Mouse (Mus musculus) liver, embryonic 14.5 days (tissue): ENCODE measurements around the gene Mettl24. TPM values are rescaled to one million over a fixed set of nuclear protein-coding genes. Genes with fewer than 3 reads are reported as not detected.
"Not testable (repeated sequence)": the region's sequence is repeated elsewhere in the genome, so short reads cannot be mapped to it uniquely, and the experiment has no call there.

Source experiments
- ATAC-seq: fragments of 200-750 bp; cut with Nextera tagmentation; 2 replicates; pipeline ENCODE4 v1.8.0; 2017; ENCODE audit warnings: moderate number of reproducible peaks, mild to moderate bottlenecking, moderate library complexity; ENCODE audit not compliant: insufficient read depth
- DNase-seq, 3 experiments: peaks; one replicate each; pipeline ENCODE4 v3.0.0-alpha.2; 2012 to 2013; ENCODE audit warnings: low read depth in 3 of 3, low spot score in 3 of 3
- H3K27ac ChIP-seq: fragments of 300-500 bp; sonication (generic); 2 replicates; pipeline ENCODE4 v1.5.1; 2014; ENCODE audit warnings: moderate library complexity, mild to moderate bottlenecking, control low read depth, inconsistent platforms
- H3K27me3 ChIP-seq: fragments of 300-500 bp; sonication (generic); 2 replicates; pipeline ENCODE4 v1.6.1; 2014; ENCODE audit warnings: mild to moderate bottlenecking, low read length, moderate library complexity; ENCODE audit not compliant: control insufficient read depth, insufficient read depth
- H3K36me3 ChIP-seq: fragments of 300-500 bp; sonication (generic); replicated peaks from 2 replicates; pipeline ENCODE4 v1.6.1; 2014; ENCODE audit warnings: low read depth; ENCODE audit not compliant: control insufficient read depth, insufficient read depth
- H3K4me1 ChIP-seq, 2 experiments: fragments of 200-500 bp in 1 of 2; fragments of 300-500 bp in 1 of 2; sonication (generic) in 1 of 2; replicated peaks; 2 replicates each; pipeline ENCODE4 v1.6.1; 2012 to 2014; ENCODE audit warnings: antibody characterized with exemption in 1 of 2, inconsistent platforms in 1 of 2, low read length in 1 of 2; ENCODE audit not compliant: control insufficient read depth in 2 of 2, insufficient read depth in 2 of 2
- H3K4me2 ChIP-seq: fragments of 300-500 bp; sonication (generic); 2 replicates; pipeline ENCODE4 v1.6.1; 2014; ENCODE audit warnings: low read depth, mild to moderate bottlenecking, control low read depth, moderate library complexity
- H3K4me3 ChIP-seq, 2 experiments: fragments of 200-500 bp in 1 of 2; fragments of 300-500 bp in 1 of 2; sonication (generic) in 1 of 2; 2 replicates each; pipeline ENCODE4 v1.5.1; 2012 to 2014; ENCODE audit warnings: low read depth in 2 of 2, low read length in 2 of 2, mild to moderate bottlenecking in 2 of 2, control low read depth in 1 of 2, inconsistent platforms in 1 of 2, moderate library complexity in 1 of 2; ENCODE audit not compliant: insufficient read depth in 1 of 2
- H3K9ac ChIP-seq: fragments of 300-500 bp; sonication (generic); replicated peaks from 2 replicates; pipeline ENCODE4 v1.6.1; 2014; ENCODE audit warnings: mild to moderate bottlenecking, control low read depth, moderate library complexity
- H3K9me3 ChIP-seq: fragments of 300-500 bp; sonication (generic); 2 replicates; pipeline ENCODE4 v1.6.1; 2016; ENCODE audit warnings: low read length, mixed read lengths; ENCODE audit not compliant: control insufficient read depth
- CTCF ChIP-seq: IDR thresholded peaks from 2 replicates; pipeline ENCODE4 v1.5.1; 2016; ENCODE audit warnings: antibody characterized with exemption, low read depth, control low read depth
- EP300 ChIP-seq: IDR thresholded peaks from 2 replicates; pipeline ENCODE4 v1.6.1; 2016; ENCODE audit warnings: antibody characterized with exemption, low read depth
- WGBS: fragments of 180-500 bp; shearing (Covaris S2); extraction: QIAGEN DNeasy Blood & Tissue Kit; methylation state at CpG from one replicate; pipeline ENCODE4 v1.1.7; 2014; ENCODE audit not compliant: insufficient replicate concordance; 5-methylcytosine and 5-hydroxymethylcytosine counted together
- polyA plus RNA-seq, 2 experiments: library from polyadenylated mRNA; depleted of rRNA in 1 of 2; stranded (reverse) in 1 of 2; unstranded in 1 of 2; fragments of >200 nt; fragmentation: Nextera tagmentation in 1 of 2; extraction: Ambion mirVana in 1 of 2; gene quantifications; 2 replicates each; pipeline versions ENCODE4 v1.2.1 to v1.2.3; 2012 to 2014

Gene Mettl24
- polyA plus RNA-seq, 2 experiments: 0.18 to 0.33 TPM

DNA sequence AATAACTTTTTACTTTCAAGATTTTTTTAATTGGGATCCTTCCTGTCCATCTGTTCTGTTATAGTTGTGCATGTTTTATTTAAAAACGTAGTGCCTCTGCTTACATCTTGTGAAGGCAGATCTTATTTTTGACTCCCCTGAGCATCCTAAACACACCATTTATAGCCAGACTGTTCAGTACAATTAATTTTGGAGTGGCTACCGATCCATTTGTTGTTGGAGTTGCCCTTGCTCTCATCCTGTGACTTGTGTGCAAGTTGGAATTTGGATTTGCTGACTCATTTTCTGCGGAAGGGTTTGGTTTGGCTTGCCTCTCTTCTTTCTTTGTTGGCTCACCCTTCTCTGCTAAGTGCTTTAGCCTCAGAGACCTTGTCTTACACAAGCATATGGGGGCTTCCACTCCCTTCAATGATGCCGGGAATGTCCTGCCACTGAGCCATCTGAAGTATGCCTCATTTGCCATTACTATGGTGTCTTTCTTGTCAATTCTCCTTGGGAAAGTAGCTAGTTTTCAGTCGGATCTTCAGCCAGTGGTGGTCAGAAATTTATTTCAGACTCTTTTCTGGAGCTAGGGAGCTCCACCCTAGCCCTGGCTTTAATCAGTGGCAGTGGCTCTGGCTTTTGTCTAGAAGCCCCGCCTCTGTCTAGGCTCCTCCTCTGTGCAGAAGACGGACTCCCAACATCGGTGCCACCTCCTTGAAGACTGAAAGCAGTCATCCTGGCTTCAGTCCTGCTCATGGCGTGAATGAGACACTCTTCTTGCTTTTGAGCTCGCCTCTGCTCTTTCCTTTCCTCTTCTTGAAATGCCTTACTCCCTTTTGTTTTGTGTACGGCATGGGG lies 75.3 kb downstream of the Mettl24 start:
- H3K9me3 ChIP-seq: no peaks in the 10 kb centered on the region
- H3K27me3 ChIP-seq: no peaks in the 10 kb centered on the region
- no peaks in the 10 kb centered on the region for H3K36me3 ChIP-seq
- TF ChIP-seq CTCF: no peak
- no peak for TF ChIP-seq EP300
- DNase-seq (no peak), ATAC-seq (no peak)
- no peak overlapping the region for H3K4me3 ChIP-seq
- no peaks in the 10 kb centered on the region for H3K4me1 ChIP-seq
- H3K27ac ChIP-seq: no peak overlapping the region
- WGBS: 56% methylated on average over 11 of the region's 11 CpGs
- no peak overlapping the region for H3K4me2 ChIP-seq
- no peak overlapping the region for H3K9ac ChIP-seq

DNA sequence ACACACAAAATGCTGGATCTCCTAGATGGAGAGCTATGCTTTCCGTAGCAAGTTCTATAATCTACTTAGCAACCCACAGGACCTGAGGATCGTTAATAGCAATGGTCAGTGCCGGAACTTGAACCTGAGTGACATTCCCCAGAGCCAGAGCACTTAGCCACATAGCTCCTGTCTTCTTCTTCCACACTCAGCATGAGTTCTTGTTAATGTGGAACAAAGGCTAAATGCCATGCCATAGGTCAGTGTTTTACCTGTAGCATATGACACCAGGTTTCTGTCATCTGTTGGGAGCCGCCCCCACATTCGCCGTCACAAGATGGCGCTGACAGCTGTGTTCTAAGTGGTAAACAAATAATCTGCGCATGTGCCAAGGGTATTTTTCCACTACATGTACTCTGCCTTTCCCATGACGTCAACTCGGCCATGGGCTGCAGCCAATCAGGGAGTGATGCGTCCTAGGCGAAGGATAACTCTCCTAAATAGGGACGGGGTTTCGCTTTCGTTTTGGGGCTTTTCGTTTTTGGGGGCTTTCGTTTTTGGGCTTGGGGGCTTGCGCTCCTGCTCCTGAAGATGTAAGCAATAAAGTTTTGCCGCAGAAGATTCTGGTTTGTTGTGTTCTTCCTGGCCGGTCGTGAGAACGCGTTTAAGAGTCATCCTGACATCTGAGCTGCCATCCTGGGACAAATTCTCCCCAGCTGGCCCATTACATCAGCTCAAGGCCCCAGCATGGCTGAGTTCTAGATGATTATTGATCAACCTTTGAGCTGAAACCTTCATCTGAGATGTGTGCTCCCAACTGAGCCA lies 76.5 kb downstream of the Mettl24 start:
- not testable (repeated sequence) for H3K27ac ChIP-seq, H3K9me3 ChIP-seq, H3K9ac ChIP-seq, DNase-seq, ATAC-seq, H3K27me3 ChIP-seq, H3K4me1 ChIP-seq, H3K4me3 ChIP-seq, H3K36me3 ChIP-seq, H3K4me2 ChIP-seq
- WGBS: 81% methylated on average over 20 of the region's 23 CpGs

DNA sequence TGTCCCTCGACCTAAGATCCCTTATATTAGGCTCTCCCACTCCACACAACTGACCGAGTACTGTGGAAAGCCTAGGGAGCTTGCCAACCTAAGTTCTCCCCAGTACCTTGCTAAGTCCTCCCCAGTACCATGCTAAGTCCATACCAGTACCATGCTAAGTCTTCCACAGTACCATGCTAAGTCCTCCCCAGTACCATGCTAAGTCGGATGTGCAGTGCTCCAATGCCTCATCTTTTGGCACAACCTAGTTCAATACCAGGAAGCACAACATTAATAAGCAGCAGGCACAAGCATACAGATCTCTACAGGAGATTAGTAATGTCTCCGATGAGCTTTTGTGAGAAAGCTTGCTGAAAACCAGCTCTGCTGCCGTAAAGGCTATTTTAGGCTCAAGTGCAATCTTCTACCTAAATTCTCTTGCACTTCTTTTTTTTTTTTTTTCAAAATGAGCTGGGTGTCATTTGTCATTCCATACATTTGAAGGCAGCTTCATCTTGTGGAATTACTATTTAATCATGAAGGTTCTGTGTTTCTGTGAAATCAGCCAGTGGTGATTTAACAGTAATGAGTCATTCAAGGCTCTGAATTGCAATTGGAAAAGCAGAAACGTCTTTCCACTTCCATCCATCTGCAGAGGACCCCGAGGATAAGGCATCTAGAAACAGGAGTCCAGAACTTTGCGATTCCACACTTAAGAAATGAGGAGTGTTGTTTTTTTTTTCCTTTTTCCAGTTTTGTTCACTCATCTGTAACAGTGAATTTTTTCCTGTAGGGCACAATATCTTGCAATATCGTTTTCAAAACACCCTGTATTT lies 77.3 kb downstream of the Mettl24 start:
- no peaks in the 10 kb centered on the region for H3K36me3 ChIP-seq
- H3K27me3 ChIP-seq: no peaks in the 10 kb centered on the region
- H3K9me3 ChIP-seq: no peaks in the 10 kb centered on the region
- H3K4me3 ChIP-seq: no peak overlapping the region
- ATAC-seq (no peak), DNase-seq (no peak)
- WGBS: 62% methylated on average over 9 of the region's 9 CpGs
- H3K9ac ChIP-seq: no peak overlapping the region
- no peaks in the 10 kb centered on the region for H3K4me1 ChIP-seq
- no peak for TF ChIP-seq EP300
- no peak for TF ChIP-seq CTCF
- no peak overlapping the region for H3K27ac ChIP-seq
- H3K4me2 ChIP-seq: no peak overlapping the region

DNA sequence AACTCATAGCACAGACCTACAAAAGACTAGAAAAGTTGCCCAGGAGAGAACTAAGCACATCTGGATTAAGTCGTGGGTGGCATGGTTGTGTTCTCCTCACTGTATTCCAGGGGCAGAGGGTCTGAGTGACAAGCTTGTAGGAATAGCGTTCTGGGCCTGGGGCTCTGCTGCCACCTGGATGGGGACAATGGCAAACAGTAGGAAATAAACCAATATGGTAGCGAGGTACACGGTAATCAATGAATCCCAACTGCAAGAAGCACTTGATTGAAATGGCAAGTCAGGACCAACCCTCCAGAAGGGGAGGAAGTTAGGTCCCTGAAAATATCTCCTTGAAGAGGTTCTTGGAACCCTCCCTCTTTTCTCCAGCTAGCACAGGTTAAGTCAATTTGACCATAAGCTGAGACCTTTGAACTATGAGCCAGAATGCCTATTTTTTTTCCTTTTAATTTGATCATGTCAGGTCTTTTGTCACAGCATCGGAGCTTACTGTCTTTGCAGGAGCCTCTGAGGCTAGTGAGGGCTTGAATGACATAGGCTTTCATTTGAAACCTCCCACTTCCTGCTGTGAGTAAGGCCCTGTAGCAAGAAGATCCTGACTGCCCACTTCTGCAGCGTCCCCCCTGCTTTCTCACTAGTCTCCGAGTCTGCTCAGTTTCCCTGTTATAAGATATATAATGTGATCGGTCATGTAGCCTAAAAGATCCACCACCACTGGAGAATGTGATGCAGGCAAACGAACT lies 78.1 kb downstream of the Mettl24 start:
- no peaks in the 10 kb centered on the region for H3K27me3 ChIP-seq
- no peak for DNase-seq
- no peaks in the 10 kb centered on the region for H3K4me1 ChIP-seq
- no peaks in the 10 kb centered on the region for H3K9me3 ChIP-seq
- no peak overlapping the region for H3K9ac ChIP-seq
- no peaks in the 10 kb centered on the region for H3K36me3 ChIP-seq
- WGBS: 51% methylated on average over 9 of the region's 9 CpGs
- H3K4me2 ChIP-seq: no peak overlapping the region
- no peak overlapping the region for H3K27ac ChIP-seq
- no peak for TF ChIP-seq EP300
- no peak for TF ChIP-seq CTCF
- no peak overlapping the region for H3K4me3 ChIP-seq
- no peak for ATAC-seq
